In the genomic region with DNA sequence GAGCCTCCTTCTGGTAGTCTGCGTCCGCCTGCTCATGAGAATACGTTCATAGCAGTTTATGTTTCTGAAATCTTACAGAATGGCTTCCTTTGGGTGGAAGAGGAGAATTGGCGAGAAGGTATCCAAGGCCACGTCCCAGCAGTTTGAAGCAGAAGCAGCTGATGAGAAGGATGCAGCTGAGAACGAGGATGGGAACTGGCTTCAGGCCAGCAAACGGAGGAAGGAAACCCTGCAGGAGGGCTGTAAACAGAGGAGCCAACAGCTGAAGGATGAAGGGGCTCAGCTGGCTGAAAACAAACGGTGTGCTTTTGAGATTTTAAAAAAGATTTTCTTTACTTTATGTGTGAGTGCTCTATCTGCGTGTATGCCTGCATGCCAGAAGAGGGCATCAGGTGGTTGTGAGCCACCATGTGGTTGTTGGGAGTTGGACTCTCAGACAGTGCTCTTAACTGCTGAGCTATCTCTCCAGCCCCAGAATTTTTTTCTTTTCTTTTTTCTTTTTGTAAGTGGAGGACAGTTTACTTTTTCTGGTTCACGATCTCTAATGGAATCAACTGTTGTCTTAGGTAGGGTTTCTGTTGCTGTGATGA, we compare ENCODE assay signal across 12 mouse cellular contexts. TPM values are rescaled to one million over a fixed set of nuclear protein-coding genes. Genes with fewer than 3 reads are reported as not detected.
DNase-seq lines count a peak whose midpoint lies in the region; ATAC-seq and TF ChIP-seq lines count a peak whose summit lies in the region.
"Had no signal": no experiment of that assay in that cellular context is flagged by ENCODE, and none has a peak within 500 bp of the region (broad histone marks: within the 10 kb centered on the region; RNA-seq: fewer than 3 reads in every experiment).

No protein-coding gene starts in this region.

- no peaks in the 10 kb centered on the region for H3K27me3 ChIP-seq in kidney, postnatal 0 days (ENCODE audit: insufficient read depth, low read length)

- H3K9me3 ChIP-seq in kidney, postnatal 0 days (replicated peaks; ENCODE audit: low read length): no peaks in the 10 kb centered on the region
- H3K9me3 ChIP-seq: limb, embryonic 10.5 days had no signal

- H3K27ac ChIP-seq in kidney, postnatal 0 days: no peak overlapping the region
- H3K27ac ChIP-seq: limb, embryonic 10.5 days had no signal

- H3K4me2 ChIP-seq in kidney, postnatal 0 days (ENCODE audit: low read length): no peak overlapping the region
- H3K4me2 ChIP-seq: midbrain, embryonic 11.5 days had no signal

- peaks cover 9% of the 10 kb centered on the region for H3K36me3 ChIP-seq in kidney, postnatal 0 days (ENCODE audit: insufficient read depth, low read length)

- DNase-seq in cerebellum, adult 9-11 months: peak; percentile 19
- DNase-seq in kidney, postnatal 0 days (ENCODE audit: low spot score): peak; percentile 28
- no peak for DNase-seq in kidney, adult 8-10 months
- peak; percentile 26 to 34 for DNase-seq in right cerebral cortex, adult 2 months (ENCODE audit: low spot score in 2 of 2)
- no peak for DNase-seq in right cerebral cortex, postnatal 36 days (ENCODE audit: low spot score in 2 of 2)
- DNase-seq in spleen, postnatal 10 days (ENCODE audit: low spot score in 2 of 2): no peak
- DNase-seq in urinary bladder, adult 18-20 months (ENCODE audit: low spot score in 2 of 2): no peak
- DNase-seq: adrenal gland, adult 2 months; retina, postnatal 1 day had no signal

- no peak overlapping the region for H3K9ac ChIP-seq in kidney, postnatal 0 days (ENCODE audit: low read depth, low read length)

- peak; percentile 35 for TF ChIP-seq CTCF in kidney, postnatal 0 days (IDR thresholded peaks at IDR 0.05; ENCODE audit: low read depth)

- 67% methylated on average over 10 of the region's 10 CpGs for WGBS in kidney, postnatal 0 days

- peaks cover 8% of the 10 kb centered on the region for H3K4me1 ChIP-seq in kidney, postnatal 0 days (replicated peaks; ENCODE audit: insufficient read depth, low read length)

- no peak for ATAC-seq in cerebellum, adult (ENCODE audit: insufficient number of reproducible peaks, low FRiP score, low TSS enrichment)
- no peak for ATAC-seq in kidney, postnatal 0 days (replicated peaks; ENCODE audit: low FRiP score, low read depth)

- no peak overlapping the region for H3K4me3 ChIP-seq in kidney, postnatal 0 days (replicated peaks; ENCODE audit: low read depth, low read length)
- H3K4me3 ChIP-seq: limb, embryonic 10.5 days had no signal

RNA-seq across cellular contexts. Expression of gene Ttc33, which starts 4.3 kb away (rescaled TPM):
- polyA plus RNA-seq in kidney, postnatal 0 days (2015; fragmentation: Nextera tagmentation; extraction: Ambion mirVana): 45.9 and 47.4 TPM in 2 replicates

RNA-seq across cellular contexts. Expression of gene Prkaa1, which starts 45.9 kb away (rescaled TPM):
- polyA plus RNA-seq in kidney, postnatal 0 days (2015; fragmentation: Nextera tagmentation; extraction: Ambion mirVana): 19.9 and 21.0 TPM in 2 replicates

RNA-seq across cellular contexts. Expression of gene Ptger4, which starts 54.4 kb away (rescaled TPM):
- polyA plus RNA-seq in kidney, postnatal 0 days (2015; fragmentation: Nextera tagmentation; extraction: Ambion mirVana): 4.6 and 5.3 TPM in 2 replicates

Comparison
In these comparisons a context has a peak if more than half of its experiments do, and no peak if none do; other contexts are left out.
1. DNase-seq: peak in cerebellum, adult 9-11 months (single experiment), kidney, postnatal 0 days (single experiment) and right cerebral cortex, adult 2 months (2 of 2); none in kidney, adult 8-10 months (0 of 2), right cerebral cortex, postnatal 36 days (0 of 2), spleen, postnatal 10 days (0 of 2) and urinary bladder, adult 18-20 months (0 of 2).